Comparison of ENCODE assay signal across 8 mouse cellular contexts in genomic region chr1:194879324-194880233, GRCm38 (mm10). TPM values are rescaled to one million over a fixed set of nuclear protein-coding genes. Genes with fewer than 3 reads are reported as not detected.
DNase-seq lines count a peak whose midpoint lies in the region; ATAC-seq lines count a peak whose summit lies in the region.

No protein-coding gene starts in this region.

- WGBS in hindbrain, embryonic 11.5 days: 24% methylated on average over 22 of the region's 22 CpGs

- H3K9ac ChIP-seq in hindbrain, embryonic 11.5 days (ENCODE audit: low read depth, low read length): no peak overlapping the region

- H3K4me1 ChIP-seq in hindbrain, embryonic 11.5 days (replicated peaks; ENCODE audit: control insufficient read depth, insufficient read depth, low read length): 0 out of 2 replicates have a peak, but pooled peaks cover 2% of the 10 kb centered on the region

- no peak overlapping the region for H3K27ac ChIP-seq in hindbrain, embryonic 11.5 days (ENCODE audit: low read depth, low read length)

- H3K36me3 ChIP-seq in hindbrain, embryonic 11.5 days (ENCODE audit: control insufficient read depth, insufficient read depth, low read length): no peaks in the 10 kb centered on the region

- no peaks in the 10 kb centered on the region for H3K27me3 ChIP-seq in hindbrain, embryonic 11.5 days (ENCODE audit: control insufficient read depth, insufficient read depth, low read length)

- no peak overlapping the region for H3K4me2 ChIP-seq in hindbrain, embryonic 11.5 days (replicated peaks; ENCODE audit: low read depth, low read length)

- no peak overlapping the region for H3K4me3 ChIP-seq in hindbrain, embryonic 11.5 days (ENCODE audit: low read depth, low read length)

- peak; percentile 69 for ATAC-seq in frontal cortex, adult (ENCODE audit: low TSS enrichment)
- ATAC-seq in hindbrain, embryonic 11.5 days (ENCODE audit: low FRiP score): peak; percentile 94

- H3K9me3 ChIP-seq in hindbrain, embryonic 11.5 days (ENCODE audit: control insufficient read depth, low read length): no peaks in the 10 kb centered on the region

- peak; percentile 79 for DNase-seq in MEL-GATA-1-ER (ENCODE audit: extremely low read depth, low read depth)
- peak; percentile 97 for DNase-seq in cerebellum, adult 8-10 months
- peak; percentile 94 for DNase-seq in hindbrain, embryonic 11.5 days (ENCODE audit: low spot score)
- peak; percentile 99 for DNase-seq in layer of hippocampus, postnatal 10 days (ENCODE audit: low spot score in 2 of 2)
- DNase-seq in lung, postnatal 10 days: peak; percentile 96
- DNase-seq in ovary, postnatal 36 days (ENCODE audit: low spot score): peak; percentile 95
- peak; percentile 90 for DNase-seq in thymus, postnatal 25 days

RNA-seq across cellular contexts. Expression of gene Cd34, which starts 59.0 kb away (rescaled TPM):
- polyA plus RNA-seq in hindbrain, embryonic 11.5 days (2014; fragmentation: Nextera tagmentation; extraction: Ambion mirVana): 55.3 and 58.3 TPM in 2 replicates
- 10 to 100 TPM; 26.5 to 28.1 TPM for total RNA-seq in layer of hippocampus, postnatal 10 days (2021)
